Mouse (Mus musculus) embryo, embryonic 11 days (tissue): ENCODE measurements around the gene Ptpn14.
"Not testable (repeated sequence)": the region's sequence is repeated elsewhere in the genome, so short reads cannot be mapped to it uniquely, and the experiment has no call there.

Source experiments
- DNase-seq: peaks from one replicate; pipeline ENCODE4 v3.0.0-alpha.2; 2015

Ptpn14 gene

GRCm38 (mm10) chr1:189727884-189728783 lies at the start of gene Ptpn14:
TSS of gene Ptpn14 (plus strand) at chr1:189728268.
- DNase-seq: peak; percentile 94

- no peak for DNase-seq
Observed at GRCm38 (mm10) chr1:189679555-189679954, 48.5 kb upstream of the Ptpn14 start.

GRCm38 (mm10) chr1:189684786-189685415 lies 43.2 kb upstream of the Ptpn14 start:
- DNase-seq: no peak

GRCm38 (mm10) chr1:189686025-189686424 lies 42.0 kb upstream of the Ptpn14 start:
- no peak for DNase-seq

- DNase-seq: peak; percentile 100
Observed at GRCm38 (mm10) chr1:189687654-189688387, 40.2 kb upstream of the Ptpn14 start, which contains the start of gene Cenpf. TSS of gene Cenpf (minus strand) at chr1:189688086.

- no peak for DNase-seq
Observed at GRCm38 (mm10) chr1:189688388-189688750, 39.7 kb upstream of the Ptpn14 start.

GRCm38 (mm10) chr1:189689050-189689833 lies 38.8 kb upstream of the Ptpn14 start:
- DNase-seq: peak; percentile 51

GRCm38 (mm10) chr1:189692442-189692841 lies 35.6 kb upstream of the Ptpn14 start:
- DNase-seq: not testable (repeated sequence)

- no peak for DNase-seq
Observed at GRCm38 (mm10) chr1:189694391-189694790, 33.7 kb upstream of the Ptpn14 start.

- DNase-seq: no peak
Observed at GRCm38 (mm10) chr1:189695321-189695720, 32.7 kb upstream of the Ptpn14 start.

GRCm38 (mm10) chr1:189698416-189698815 lies 29.7 kb upstream of the Ptpn14 start:
- DNase-seq: no peak

GRCm38 (mm10) chr1:189700186-189700585 lies 27.9 kb upstream of the Ptpn14 start:
- no peak for DNase-seq

- peak; percentile 87 for DNase-seq
Observed at GRCm38 (mm10) chr1:189700990-189701389, 27.1 kb upstream of the Ptpn14 start.

GRCm38 (mm10) chr1:189703156-189703555 lies 24.9 kb upstream of the Ptpn14 start:
- DNase-seq: no peak

GRCm38 (mm10) chr1:189703591-189703990 lies 24.5 kb upstream of the Ptpn14 start:
- DNase-seq: no peak

- DNase-seq: no peak
Observed at GRCm38 (mm10) chr1:189706040-189706645, 21.9 kb upstream of the Ptpn14 start.

- DNase-seq: peak; percentile 32
Observed at GRCm38 (mm10) chr1:189707014-189707413, 21.1 kb upstream of the Ptpn14 start.

GRCm38 (mm10) chr1:189707419-189707818 lies 20.6 kb upstream of the Ptpn14 start:
- no peak for DNase-seq

- DNase-seq: no peak
Observed at GRCm38 (mm10) chr1:189709001-189709400, 19.1 kb upstream of the Ptpn14 start.

GRCm38 (mm10) chr1:189715915-189716797 lies 11.9 kb upstream of the Ptpn14 start:
- no peak for DNase-seq

GRCm38 (mm10) chr1:189717546-189717945 lies 10.5 kb upstream of the Ptpn14 start:
- DNase-seq: no peak
